Mouse (Mus musculus): Measurements from ENCODE around the gene Gm44579.

DNA sequence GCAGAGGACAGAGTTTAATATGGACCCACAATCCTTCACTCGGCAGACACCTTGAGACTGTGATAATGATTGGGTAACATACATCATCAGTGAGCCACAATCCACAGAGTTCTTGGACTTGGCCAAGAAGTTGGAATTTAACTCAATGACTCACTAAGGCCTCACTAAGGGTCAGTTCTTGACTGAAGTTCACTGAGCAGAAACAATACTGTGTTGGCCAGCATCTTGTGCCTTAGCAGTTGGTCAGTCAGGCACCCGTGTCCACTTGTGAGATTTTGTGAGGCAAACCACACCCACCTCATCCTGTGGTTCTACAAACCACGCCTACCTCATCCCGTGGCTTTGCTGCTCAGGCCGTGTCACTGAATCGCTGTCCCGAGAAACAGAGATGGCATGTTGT, 11.1 kb downstream of the Gm44579 start:
- no peak for TF ChIP-seq POLR2AphosphoS2 (IDR thresholded peaks at IDR 0.05; ENCODE audit: insufficient read length, low read depth)
- no peak for TF ChIP-seq MAX (IDR thresholded peaks at IDR 0.05; ENCODE audit: low read depth)
- no peak for TF ChIP-seq POLR2A (IDR thresholded peaks at IDR 0.05; ENCODE audit: insufficient read length, low read depth)
- TF ChIP-seq USF1 (IDR thresholded peaks at IDR 0.05; ENCODE audit: low read depth): no peak
- TF ChIP-seq MYOG (IDR thresholded peaks at IDR 0.05; ENCODE audit: control insufficient read depth in 1 of 3, insufficient read depth in 1 of 3, insufficient read length in 2 of 3, low read depth in 2 of 3): no peak
- TF ChIP-seq TCF12 (IDR thresholded peaks at IDR 0.05; ENCODE audit: insufficient read depth, poor library complexity, severe bottlenecking): no peak
- no peak for TF ChIP-seq MYOD1 (IDR thresholded peaks at IDR 0.05; ENCODE audit: control insufficient read depth in 1 of 3, insufficient read length in 2 of 3, low read depth in 2 of 3)
- no peak for TF ChIP-seq E2F4 (IDR thresholded peaks at IDR 0.05; ENCODE audit: insufficient read depth)
- TF ChIP-seq CEBPB (IDR thresholded peaks at IDR 0.05; ENCODE audit: insufficient read depth, poor library complexity, severe bottlenecking): no peak
- no peak for TF ChIP-seq SRF (IDR thresholded peaks at IDR 0.05; ENCODE audit: control insufficient read depth, insufficient read length, low read depth)
